Mouse (Mus musculus) CH12.LX (cell line): ENCODE results near the gene Mmel1.

ENCODE experiments used
- CTCF ChIP-seq, 2 experiments: IDR thresholded peaks in 1 of 2; conservative IDR thresholded peaks in 1 of 2; 2 replicates each; pipeline ENCODE4 v1.5.1; 2011 to 2012; ENCODE audit warnings: low read depth in 2 of 2, low read length in 2 of 2, improper control_type of control experiment in 1 of 2, inconsistent platforms in 1 of 2, mild to moderate bottlenecking in 1 of 2, moderate library complexity in 1 of 2
- MAZ ChIP-seq: IDR thresholded peaks from 2 replicates; pipeline ENCODE4 v1.6.1; 2012; ENCODE audit warnings: low read depth, mild to moderate bottlenecking, inconsistent platforms, low read length, improper control_type of control experiment, moderate library complexity

DNA sequence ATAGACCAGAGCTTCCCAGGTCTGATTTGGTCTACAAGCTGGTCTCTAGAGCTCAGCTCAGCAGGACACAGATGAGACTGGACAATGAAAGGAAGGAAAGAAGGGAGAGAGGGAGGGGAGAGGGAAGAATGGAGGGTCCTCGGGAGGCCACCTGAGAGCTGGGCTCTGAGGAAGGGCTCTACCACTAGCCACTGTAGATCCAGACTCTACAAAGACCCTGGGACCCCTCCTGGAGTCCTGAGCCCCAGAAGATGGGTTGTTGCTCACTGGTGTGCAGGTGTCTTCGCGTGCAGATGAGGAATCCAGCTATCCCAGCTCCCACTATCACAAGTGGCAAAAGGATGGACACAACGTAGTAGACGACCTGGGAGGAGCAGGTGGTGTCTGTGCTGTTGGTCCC is 53.5 kb downstream of the Mmel1 start:
- TF ChIP-seq CTCF (conservative IDR thresholded peaks at IDR 0.05 in 1 of 2, IDR thresholded peaks at IDR 0.05 in 1 of 2; ENCODE audit: low read depth in 2 of 2, low read length in 2 of 2) (no peak), MAZ (no peak)
